In genomic region chrX:11709326-11709725, GRCm38 (mm10) we compare ENCODE assay signal across 26 mouse cellular contexts.
"Had no signal": no experiment of that assay in that cellular context is flagged by ENCODE, and none has a peak within 500 bp of the region (broad histone marks: within the 10 kb centered on the region; RNA-seq: fewer than 3 reads in every experiment).

No protein-coding gene starts in this region.

- H3K36me3 ChIP-seq: heart, embryonic 10.5 days; heart, embryonic 12.5 days; hindbrain, embryonic 10.5 days; hindbrain, embryonic 12.5 days; kidney, embryonic 15.5 days; limb, embryonic 13.5 days; limb, embryonic 15.5 days; liver, embryonic 12.5 days had no signal

- H3K9me3 ChIP-seq: heart, embryonic 10.5 days; heart, embryonic 12.5 days; hindbrain, embryonic 10.5 days; hindbrain, embryonic 12.5 days; kidney, embryonic 15.5 days; limb, embryonic 13.5 days; limb, embryonic 15.5 days; liver, embryonic 12.5 days had no signal

- H3K27ac ChIP-seq: gastrocnemius, adult 2 months; heart, embryonic 10.5 days; hindbrain, embryonic 10.5 days; hindbrain, embryonic 12.5 days; hindbrain, embryonic 14.5 days; kidney, postnatal 0 days; layer of hippocampus, adult 2 months; limb, embryonic 13.5 days; limb, embryonic 15.5 days; liver, embryonic 12.5 days; liver, embryonic 14.5 days had no signal

- DNase-seq: gastrocnemius, adult 2 months; gastrocnemius, postnatal 10 days; gastrocnemius, postnatal 25 days; heart, adult 18-20 months; heart, postnatal 10 days; heart, postnatal 4 days; kidney, adult 11 months; kidney, adult 2 months; kidney, adult 9 months; kidney, postnatal 14 days; kidney, postnatal 36 days; left cerebral cortex, postnatal 4 days had no signal

- H3K9ac ChIP-seq: heart, embryonic 12.5 days; hindbrain, embryonic 12.5 days; hindbrain, embryonic 14.5 days; kidney, embryonic 15.5 days; limb, embryonic 13.5 days; limb, embryonic 15.5 days; liver, embryonic 12.5 days; liver, embryonic 14.5 days had no signal

- H3K4me2 ChIP-seq: heart, embryonic 12.5 days; hindbrain, embryonic 12.5 days; hindbrain, embryonic 14.5 days; kidney, embryonic 15.5 days; limb, embryonic 13.5 days; limb, embryonic 15.5 days; liver, embryonic 12.5 days had no signal

- H3K4me1 ChIP-seq: liver, embryonic 12.5 days had no signal

- H3K4me3 ChIP-seq: gastrocnemius, adult 2 months; heart, embryonic 10.5 days; heart, embryonic 12.5 days; hindbrain, embryonic 10.5 days; hindbrain, embryonic 12.5 days; kidney, embryonic 15.5 days; layer of hippocampus, adult 2 months; limb, embryonic 13.5 days; limb, embryonic 15.5 days; liver, embryonic 12.5 days had no signal

- ATAC-seq: hindbrain, embryonic 16.5 days; intestine, embryonic 16.5 days; liver, embryonic 12.5 days had no signal
